Mouse (Mus musculus): Measurements from ENCODE around the gene Glipr1l1. TPM values are rescaled to one million over a fixed set of nuclear protein-coding genes. Genes with fewer than 3 reads are reported as not detected.
A peak's percentile ranks its signal among the peaks of the same experiment; 100 is the strongest.
"Not testable (repeated sequence)": the region's sequence is repeated elsewhere in the genome, so short reads cannot be mapped to it uniquely, and the experiment has no call there.

Gene Glipr1l1
- polyA plus RNA-seq, 2 experiments: not detected

DNA sequence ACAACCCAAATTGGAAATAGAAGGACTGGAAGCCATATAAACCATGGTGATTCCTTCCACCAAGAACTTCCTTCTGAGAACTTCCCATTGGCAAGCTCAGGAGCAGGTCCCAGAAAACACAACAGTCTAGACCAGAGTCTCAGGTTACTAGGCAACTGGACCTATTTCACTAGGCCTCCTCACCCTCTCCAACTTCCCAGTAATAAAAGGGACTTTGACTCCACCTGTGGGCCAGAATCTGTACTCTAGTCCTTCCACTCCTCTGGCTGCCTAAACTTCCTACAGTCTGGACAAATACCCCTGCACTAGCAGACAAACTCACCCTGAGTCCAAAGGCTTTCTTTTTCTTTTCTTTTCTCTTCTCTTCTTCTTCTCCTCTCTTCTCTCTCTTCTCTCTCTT, 8.8 kb upstream of the Glipr1l1 start:
- Histone ChIP-seq H3K4me2 (replicated peaks; ENCODE audit: low read depth, low read length, severe bottlenecking) (no peak overlapping the region), H3K27ac (replicated peaks; ENCODE audit: low read depth, low read length) (no peak overlapping the region), H3K9ac (ENCODE audit: low read depth, low read length, severe bottlenecking) (no peak overlapping the region), H3K4me3 (replicated peaks; ENCODE audit: low read length) (no peak overlapping the region), H3K9me3 (ENCODE audit: control insufficient read depth, low read length) (no peaks in the 10 kb centered on the region), H3K36me3 (ENCODE audit: control insufficient read depth, insufficient read depth, low read length) (no peaks in the 10 kb centered on the region), H3K27me3 (ENCODE audit: control insufficient read depth, insufficient read depth, low read length) (no peaks in the 10 kb centered on the region), H3K4me1 (ENCODE audit: control insufficient read depth, insufficient read depth, low read length) (no peaks in the 10 kb centered on the region)
- no peak for ATAC-seq (ENCODE audit: low FRiP score, low read depth)
- TF ChIP-seq POLR2A (IDR thresholded peaks at IDR 0.05; ENCODE audit: borderline replicate concordance, extremely low read depth, insufficient read depth, insufficient read length): no peak
- DNase-seq (ENCODE audit: low spot score): no peak

DNA sequence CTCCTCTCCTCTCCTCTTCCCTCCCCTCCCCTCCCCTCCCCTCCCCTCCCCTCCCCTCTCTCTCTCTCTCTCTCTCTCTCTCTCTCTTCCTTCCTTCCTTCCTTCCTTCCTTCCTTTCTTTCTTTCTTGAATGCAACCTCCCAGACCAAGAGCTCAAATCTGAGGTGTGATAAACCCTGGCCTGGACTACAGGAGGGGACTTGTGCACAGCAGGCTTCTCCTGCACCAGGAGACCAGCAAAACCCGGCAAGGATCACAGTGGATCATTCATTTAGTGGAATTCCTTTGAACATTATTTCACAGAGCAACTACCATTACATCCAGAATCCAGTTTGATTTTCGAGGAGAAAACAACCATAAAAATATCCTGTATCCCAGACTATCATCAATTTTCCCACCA, 8.0 kb upstream of the Glipr1l1 start:
- H3K36me3 ChIP-seq (ENCODE audit: control insufficient read depth, insufficient read depth, low read length); H3K27me3 ChIP-seq (ENCODE audit: control insufficient read depth, insufficient read depth, low read length); H3K4me1 ChIP-seq (ENCODE audit: control insufficient read depth, insufficient read depth, low read length); DNase-seq (ENCODE audit: low spot score); H3K9me3 ChIP-seq (ENCODE audit: control insufficient read depth, low read length); H3K4me3 ChIP-seq (replicated peaks; ENCODE audit: low read length); H3K9ac ChIP-seq (ENCODE audit: low read depth, low read length, severe bottlenecking); H3K27ac ChIP-seq (replicated peaks; ENCODE audit: low read depth, low read length); H3K4me2 ChIP-seq (replicated peaks; ENCODE audit: low read depth, low read length, severe bottlenecking); ATAC-seq (ENCODE audit: low FRiP score, low read depth): not testable (repeated sequence)
- 59% methylated on average over 2 of the region's 2 CpGs for WGBS

- H3K4me3 ChIP-seq (replicated peaks; ENCODE audit: low read length); H3K36me3 ChIP-seq (ENCODE audit: control insufficient read depth, insufficient read depth, low read length): not testable (repeated sequence)
- WGBS: 86% methylated on average over 6 of the region's 6 CpGs
Observed at GRCm38 (mm10) chr10:112060583-112060934, 570 bp downstream of the Glipr1l1 start.

DNA sequence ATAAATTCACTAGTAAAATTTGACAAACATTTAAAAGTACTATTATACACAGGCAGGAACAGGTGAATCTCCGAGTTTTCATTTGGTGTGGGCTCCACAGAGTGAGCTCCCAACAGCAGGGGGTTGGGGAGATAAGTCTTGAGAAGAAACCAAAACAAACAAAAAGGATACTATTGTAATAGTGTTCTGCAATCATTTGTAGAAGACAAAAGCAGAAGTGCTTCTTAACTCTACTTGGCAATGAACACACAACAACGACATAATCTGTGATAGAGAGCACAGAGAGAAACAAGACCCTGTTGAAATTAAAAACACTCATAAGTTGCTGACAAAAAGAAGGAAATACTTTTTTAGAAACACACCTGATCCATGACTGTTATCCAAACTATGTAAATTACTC, 20.1 kb downstream of the Glipr1l1 start:
- no peaks in the 10 kb centered on the region for H3K27me3 ChIP-seq (ENCODE audit: control insufficient read depth, insufficient read depth, low read length)
- no peak overlapping the region for H3K9ac ChIP-seq (ENCODE audit: low read depth, low read length, severe bottlenecking)
- no peak overlapping the region for H3K4me2 ChIP-seq (replicated peaks; ENCODE audit: low read depth, low read length, severe bottlenecking)
- H3K36me3 ChIP-seq (ENCODE audit: control insufficient read depth, insufficient read depth, low read length): no peaks in the 10 kb centered on the region
- no peak for DNase-seq (ENCODE audit: low spot score)
- TF ChIP-seq POLR2A (IDR thresholded peaks at IDR 0.05; ENCODE audit: borderline replicate concordance, extremely low read depth, insufficient read depth, insufficient read length): no peak
- no peak for ATAC-seq (ENCODE audit: low FRiP score, low read depth)
- no peak overlapping the region for H3K4me3 ChIP-seq (replicated peaks; ENCODE audit: low read length)
- H3K4me1 ChIP-seq (ENCODE audit: control insufficient read depth, insufficient read depth, low read length): no peaks in the 10 kb centered on the region
- no peaks in the 10 kb centered on the region for H3K9me3 ChIP-seq (ENCODE audit: control insufficient read depth, low read length)
- no peak overlapping the region for H3K27ac ChIP-seq (replicated peaks; ENCODE audit: low read depth, low read length)
- WGBS: 54% methylated on average over 2 of the region's 2 CpGs

More at GRCm38 (mm10) chr10:112060583-112060934, 570 bp downstream of the Glipr1l1 start:
- ATAC-seq (ENCODE audit: low FRiP score, low read depth); H3K9ac ChIP-seq (ENCODE audit: low read depth, low read length, severe bottlenecking); H3K4me1 ChIP-seq (ENCODE audit: control insufficient read depth, insufficient read depth, low read length); H3K4me2 ChIP-seq (replicated peaks; ENCODE audit: low read depth, low read length, severe bottlenecking); H3K27me3 ChIP-seq (ENCODE audit: control insufficient read depth, insufficient read depth, low read length); DNase-seq (ENCODE audit: low spot score); H3K27ac ChIP-seq (replicated peaks; ENCODE audit: low read depth, low read length); H3K9me3 ChIP-seq (ENCODE audit: control insufficient read depth, low read length): not testable (repeated sequence)

- Histone ChIP-seq H3K27me3 (ENCODE audit: control insufficient read depth, insufficient read depth, low read length) (no peaks in the 10 kb centered on the region), H3K4me1 (ENCODE audit: control insufficient read depth, insufficient read depth, low read length) (no peaks in the 10 kb centered on the region), H3K4me2 (replicated peaks; ENCODE audit: low read depth, low read length, severe bottlenecking) (no peak within 1 kb of the TSS), H3K27ac (replicated peaks; ENCODE audit: low read depth, low read length) (no peak within 1 kb of the TSS), H3K9ac (ENCODE audit: low read depth, low read length, severe bottlenecking) (no peak within 1 kb of the TSS), H3K36me3 (ENCODE audit: control insufficient read depth, insufficient read depth, low read length) (no peaks in the 10 kb centered on the region), H3K4me3 (replicated peaks; ENCODE audit: low read length) (no peak within 1 kb of the TSS), H3K9me3 (ENCODE audit: control insufficient read depth, low read length) (no peaks in the 10 kb centered on the region)
- no peak for TF ChIP-seq POLR2A (IDR thresholded peaks at IDR 0.05; ENCODE audit: borderline replicate concordance, extremely low read depth, insufficient read depth, insufficient read length)
- no peak for DNase-seq (ENCODE audit: low spot score)
- no peak for ATAC-seq (ENCODE audit: low FRiP score, low read depth)
- WGBS: 91% methylated on average over 14 of the region's 14 CpGs
Observed at GRCm38 (mm10) chr10:112083157-112083556, 23.2 kb downstream of the Glipr1l1 start, which contains the start of gene Glipr1l2. Gene Glipr1l2, plus strand, starts transcription at chr10:112083354.

DNA sequence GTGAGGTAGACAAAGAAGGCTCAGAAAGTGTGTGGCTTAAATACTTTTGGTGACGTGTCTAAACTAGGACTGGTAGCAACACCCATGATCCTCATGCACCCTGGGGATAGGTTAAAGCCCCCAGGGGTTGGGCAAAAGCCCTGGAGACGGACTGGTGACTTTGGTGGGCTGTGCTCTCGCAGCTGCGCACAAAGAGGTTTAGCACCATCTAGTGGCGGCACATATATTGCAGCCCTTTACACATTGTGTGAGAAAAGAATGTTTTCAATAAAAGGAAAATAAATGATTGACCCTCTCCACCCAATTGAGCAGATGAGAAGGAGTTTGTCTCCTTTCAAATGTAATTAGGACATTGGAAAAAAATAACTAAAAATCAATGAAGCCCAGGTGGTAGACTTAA, 45.8 kb downstream of the Glipr1l1 start:
- not testable (repeated sequence) for H3K4me1 ChIP-seq (ENCODE audit: control insufficient read depth, insufficient read depth, low read length); H3K27ac ChIP-seq (replicated peaks; ENCODE audit: low read depth, low read length); H3K9ac ChIP-seq (ENCODE audit: low read depth, low read length, severe bottlenecking)

More for the DNA sequence above, 45.8 kb downstream of the Glipr1l1 start:
- H3K36me3 ChIP-seq (ENCODE audit: control insufficient read depth, insufficient read depth, low read length); H3K9me3 ChIP-seq (ENCODE audit: control insufficient read depth, low read length); H3K27me3 ChIP-seq (ENCODE audit: control insufficient read depth, insufficient read depth, low read length); H3K4me2 ChIP-seq (replicated peaks; ENCODE audit: low read depth, low read length, severe bottlenecking); H3K4me3 ChIP-seq (replicated peaks; ENCODE audit: low read length): not testable (repeated sequence)
- DNase-seq (ENCODE audit: low spot score) (peak; percentile 43), ATAC-seq (ENCODE audit: low FRiP score, low read depth) (peak; percentile 12; the same call in 1 of the 2 replicates)
- 6% methylated on average over 5 of the region's 5 CpGs for WGBS

All from limb, embryonic 14.5 days (tissue).